Mouse (Mus musculus) heart, postnatal 0 days (tissue): Measurements from ENCODE around the gene Cacna2d1. TPM values are rescaled to one million over a fixed set of nuclear protein-coding genes. Genes with fewer than 3 reads are reported as not detected.

Source experiments
- ATAC-seq: fragments of 200-750 bp; cut with Nextera tagmentation; 2 replicates; pipeline ENCODE4 v1.8.0; 2017; ENCODE audit warnings: low read depth, moderate number of reproducible peaks, moderate library complexity; ENCODE audit not compliant: insufficient read depth
- DNase-seq: peaks from one replicate; pipeline ENCODE4 v3.0.0-alpha.2; 2016; ENCODE audit warnings: low spot score
- H3K27ac ChIP-seq: fragments of 300-500 bp; sonication (generic); 2 replicates; pipeline ENCODE4 v1.5.1; 2014; ENCODE audit warnings: low read depth, mild to moderate bottlenecking
- H3K27me3 ChIP-seq: fragments of 300-500 bp; sonication (generic); 2 replicates; pipeline ENCODE4 v1.6.1; 2014; ENCODE audit warnings: low read length, mixed read lengths; ENCODE audit not compliant: control insufficient read depth, insufficient read depth
- H3K36me3 ChIP-seq: fragments of 300-500 bp; sonication (generic); replicated peaks from 2 replicates; pipeline ENCODE4 v1.6.1; 2014; ENCODE audit warnings: low read length, mixed read lengths; ENCODE audit not compliant: control insufficient read depth, insufficient read depth
- H3K4me1 ChIP-seq: fragments of 300-500 bp; sonication (generic); 2 replicates; pipeline ENCODE4 v1.6.1; 2014; ENCODE audit warnings: antibody characterized with exemption; ENCODE audit not compliant: control insufficient read depth, insufficient read depth
- H3K4me2 ChIP-seq: fragments of 300-500 bp; sonication (generic); 2 replicates; pipeline ENCODE4 v1.6.1; 2014; ENCODE audit warnings: low read depth, mild to moderate bottlenecking, low read length, moderate library complexity
- H3K4me3 ChIP-seq: fragments of 300-500 bp; sonication (generic); 2 replicates; pipeline ENCODE4 v1.5.1; 2014; ENCODE audit warnings: low read depth, low read length
- H3K9ac ChIP-seq: fragments of 300-500 bp; sonication (generic); replicated peaks from 2 replicates; pipeline ENCODE4 v1.6.1; 2014; ENCODE audit warnings: low read depth, low read length, mixed read lengths
- H3K9me3 ChIP-seq: fragments of 300-500 bp; sonication (generic); replicated peaks from 2 replicates; pipeline ENCODE4 v1.6.1; 2016; ENCODE audit warnings: low read length; ENCODE audit not compliant: control insufficient read depth
- CTCF ChIP-seq: IDR thresholded peaks from 2 replicates; pipeline ENCODE4 v1.5.1; 2016; ENCODE audit warnings: antibody characterized with exemption, control low read depth, low read depth
- EP300 ChIP-seq: IDR thresholded peaks from 2 replicates; pipeline ENCODE4 v1.6.1; 2016; ENCODE audit warnings: antibody characterized with exemption, low read depth
- WGBS: fragments of 180-500 bp; shearing (Covaris S2); extraction: QIAGEN DNeasy Blood & Tissue Kit; methylation state at CpG from one replicate; pipeline ENCODE4 v1.1.7; 2014; 5-methylcytosine and 5-hydroxymethylcytosine counted together
- polyA plus RNA-seq: library from polyadenylated mRNA; unstranded; fragments of >200 nt; fragmentation: Nextera tagmentation; extraction: Ambion mirVana; gene quantifications from 2 replicates; pipeline ENCODE4 v1.2.1, GENCODE M21; 2015
- total RNA-seq: library from RNA; depleted of rRNA; stranded (reverse); fragments of >200 nt; gene quantifications from 2 replicates; pipeline ENCODE4 v1.2.3, GENCODE M21; 2014; ENCODE audit warnings: low replicate concordance; rRNA removed

Gene Cacna2d1
- total RNA-seq: 37.6 and 41.6 TPM in 2 replicates
- 15.5 and 17.7 TPM in 2 replicates for polyA plus RNA-seq

- Histone ChIP-seq H3K27ac (peak within 1 kb of the TSS; percentile 90), H3K4me2 (peak within 1 kb of the TSS; percentile 88), H3K4me3 (peak within 1 kb of the TSS; percentile 83), H3K36me3 (no peaks in the 10 kb centered on the region), H3K27me3 (0 out of 2 replicates have a peak, but pooled peaks cover 3% of the 10 kb centered on the region), H3K9me3 (no peaks in the 10 kb centered on the region), H3K9ac (peak within 1 kb of the TSS; percentile 89), H3K4me1 (no peaks in the 10 kb centered on the region)
- TF ChIP-seq EP300 (no peak), CTCF (no peak)
- DNase-seq (peak; percentile 60), ATAC-seq (peak; percentile 87)
- under 1% methylated on average over 79 of the region's 120 CpGs for WGBS
Observed at GRCm38 (mm10) chr5:15934376-15935233, at the start of gene Cacna2d1. TSS of gene Cacna2d1 (plus strand) at chr5:15934691.

DNA sequence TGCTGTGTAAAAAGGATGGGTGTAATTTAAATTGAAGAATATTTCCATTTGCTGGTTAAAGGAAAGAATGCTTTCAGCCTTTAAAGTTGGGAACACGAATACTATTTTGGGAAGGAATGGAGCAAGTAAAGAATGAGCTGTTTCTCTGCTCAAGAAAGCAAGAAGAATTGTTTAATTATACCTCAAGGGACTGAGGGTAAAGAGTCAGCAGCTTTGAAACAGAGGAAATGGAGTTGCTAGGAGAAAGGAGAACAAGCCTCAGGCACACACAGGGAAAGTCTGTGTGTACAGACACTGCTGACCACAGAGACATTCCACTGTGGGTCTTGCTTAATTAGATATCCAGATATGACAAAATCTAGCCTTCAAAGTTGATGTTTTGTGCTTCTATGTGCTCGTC, 39.4 kb upstream of the Cacna2d1 start:
- H3K36me3 ChIP-seq: no peaks in the 10 kb centered on the region
- TF ChIP-seq CTCF (no peak), EP300 (no peak)
- no peaks in the 10 kb centered on the region for H3K4me1 ChIP-seq
- 57% methylated on average over 2 of the region's 2 CpGs for WGBS
- H3K9ac ChIP-seq: no peak overlapping the region
- no peak overlapping the region for H3K4me3 ChIP-seq
- ATAC-seq: no peak
- H3K9me3 ChIP-seq: no peaks in the 10 kb centered on the region
- H3K27ac ChIP-seq: no peak overlapping the region
- no peak overlapping the region for H3K4me2 ChIP-seq
- H3K27me3 ChIP-seq: no peaks in the 10 kb centered on the region
- no peak for DNase-seq

DNA sequence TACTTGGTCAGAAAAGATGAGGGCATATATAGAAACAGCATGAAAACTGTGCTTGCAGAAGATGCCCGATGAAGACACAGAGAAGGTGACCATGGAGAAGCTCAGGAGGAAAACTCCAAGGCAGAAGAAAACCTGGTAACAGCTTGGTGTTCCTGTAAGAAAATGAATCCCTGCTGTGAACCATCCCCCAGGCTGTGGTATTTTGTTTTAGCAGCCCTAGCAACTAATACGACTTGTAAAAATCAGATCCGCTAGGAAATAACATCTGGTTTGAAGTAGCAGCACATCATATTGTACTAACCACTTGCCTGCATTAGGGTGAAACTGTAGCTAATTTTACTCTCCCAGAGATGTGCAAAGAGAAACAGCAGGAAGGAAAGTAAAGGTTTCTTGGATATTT, 37.8 kb upstream of the Cacna2d1 start:
- Histone ChIP-seq H3K27me3 (no peaks in the 10 kb centered on the region), H3K4me1 (no peaks in the 10 kb centered on the region), H3K27ac (no peak overlapping the region), H3K9ac (no peak overlapping the region), H3K4me2 (no peak overlapping the region), H3K36me3 (no peaks in the 10 kb centered on the region), H3K4me3 (no peak overlapping the region), H3K9me3 (no peaks in the 10 kb centered on the region; the same call in 1 of the 2 replicates)
- ATAC-seq (no peak), DNase-seq (no peak)
- TF ChIP-seq EP300: no peak
- no peak for TF ChIP-seq CTCF
- 75% methylated on average over 3 of the region's 3 CpGs for WGBS

- ATAC-seq (no peak), DNase-seq (no peak)
- Histone ChIP-seq H3K27me3 (no peaks in the 10 kb centered on the region), H3K9me3 (no peaks in the 10 kb centered on the region), H3K9ac (no peak overlapping the region), H3K4me1 (no peaks in the 10 kb centered on the region), H3K27ac (no peak overlapping the region), H3K4me2 (no peak overlapping the region), H3K4me3 (no peak overlapping the region), H3K36me3 (no peaks in the 10 kb centered on the region)
- 90% methylated on average over 3 of the region's 3 CpGs for WGBS
- TF ChIP-seq CTCF (no peak), EP300 (no peak)
Observed at GRCm38 (mm10) chr5:15906446-15906845, 28.0 kb upstream of the Cacna2d1 start.

GRCm38 (mm10) chr5:15914931-15915330, 19.6 kb upstream of the Cacna2d1 start:
- no peak overlapping the region for H3K27ac ChIP-seq
- no peaks in the 10 kb centered on the region for H3K27me3 ChIP-seq
- no peak overlapping the region for H3K9ac ChIP-seq
- no peaks in the 10 kb centered on the region for H3K36me3 ChIP-seq
- DNase-seq (no peak), ATAC-seq (no peak)
- TF ChIP-seq EP300 (no peak), CTCF (no peak)
- H3K4me1 ChIP-seq: no peaks in the 10 kb centered on the region
- H3K4me3 ChIP-seq: no peak overlapping the region
- no peaks in the 10 kb centered on the region for H3K9me3 ChIP-seq
- no peak overlapping the region for H3K4me2 ChIP-seq
- 52% methylated on average over 1 of the region's 1 CpGs for WGBS
